In genomic region chr16:40959211-40959610, GRCm38 (mm10) we compare ENCODE assay signal across 23 mouse cellular contexts.
"Had no signal": no experiment of that assay in that cellular context is flagged by ENCODE, and none has a peak within 500 bp of the region (broad histone marks: within the 10 kb centered on the region; RNA-seq: fewer than 3 reads in every experiment).

No protein-coding gene starts in this region.

- H3K4me2 ChIP-seq: heart, embryonic 12.5 days; hindbrain, embryonic 13.5 days; hindbrain, embryonic 15.5 days; kidney, embryonic 15.5 days; limb, embryonic 12.5 days; liver, embryonic 11.5 days; liver, embryonic 13.5 days had no signal

- DNase-seq: gastrocnemius, postnatal 10 days; gastrocnemius, postnatal 25 days; heart, adult 18-20 months; heart, postnatal 10 days; heart, postnatal 4 days; kidney, adult 18-20 months; kidney, adult 9 months; kidney, postnatal 14 days; kidney, postnatal 36 days; layer of hippocampus, adult 9-11 months; layer of hippocampus, postnatal 36 days; liver; liver, embryonic 13.5 days had no signal

- H3K27me3 ChIP-seq: heart, embryonic 12.5 days; hindbrain, embryonic 13.5 days; hindbrain, embryonic 15.5 days; kidney, embryonic 15.5 days; limb, embryonic 12.5 days; liver, embryonic 13.5 days had no signal

- H3K4me3 ChIP-seq: heart, embryonic 10.5 days; heart, embryonic 12.5 days; hindbrain, embryonic 13.5 days; hindbrain, embryonic 15.5 days; kidney, embryonic 15.5 days; limb, embryonic 10.5 days; limb, embryonic 12.5 days; liver, embryonic 13.5 days had no signal

- H3K9ac ChIP-seq: heart, embryonic 12.5 days; hindbrain, embryonic 13.5 days; hindbrain, embryonic 15.5 days; kidney, embryonic 15.5 days; limb, embryonic 12.5 days; liver, embryonic 13.5 days had no signal

- H3K36me3 ChIP-seq: heart, embryonic 10.5 days; heart, embryonic 12.5 days; hindbrain, embryonic 13.5 days; hindbrain, embryonic 15.5 days; kidney, embryonic 15.5 days; limb, embryonic 10.5 days; limb, embryonic 12.5 days; liver, embryonic 13.5 days had no signal

- H3K9me3 ChIP-seq: heart, embryonic 10.5 days; heart, embryonic 12.5 days; hindbrain, embryonic 13.5 days; hindbrain, embryonic 15.5 days; kidney, embryonic 15.5 days; limb, embryonic 10.5 days; limb, embryonic 12.5 days; liver, embryonic 13.5 days had no signal

- H3K27ac ChIP-seq: heart, embryonic 10.5 days; hindbrain, embryonic 13.5 days; hindbrain, embryonic 15.5 days; hindbrain, postnatal 0 days; kidney, embryonic 15.5 days; kidney, postnatal 0 days; limb, embryonic 10.5 days; limb, embryonic 12.5 days; liver, embryonic 13.5 days had no signal

- H3K4me1 ChIP-seq: hindbrain, embryonic 13.5 days; hindbrain, embryonic 15.5 days; kidney, embryonic 15.5 days; limb, embryonic 10.5 days; liver, embryonic 13.5 days had no signal

- ATAC-seq: hindbrain, postnatal 0 days had no signal
